ENCODE assay signal across 19 mouse cellular contexts in the genomic region with DNA sequence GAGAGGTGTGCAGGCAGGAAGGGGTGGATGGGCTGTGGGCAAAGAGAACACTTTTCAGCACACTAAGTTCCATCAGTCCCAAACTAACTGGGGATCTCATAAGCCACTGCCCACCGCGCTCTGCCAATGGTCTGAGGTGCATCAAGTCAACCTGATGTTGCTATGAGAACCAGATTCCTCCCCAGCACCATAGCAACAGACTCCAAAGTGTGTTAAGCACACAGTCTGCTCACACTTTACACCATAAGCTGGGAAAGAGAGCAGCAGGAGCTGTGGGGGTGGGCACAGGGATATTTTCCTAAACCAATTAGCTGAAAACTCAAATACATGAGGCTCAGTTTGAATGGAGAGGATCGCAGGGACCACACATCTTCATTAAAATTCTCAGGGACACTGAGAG.
DNase-seq lines count a peak whose midpoint lies in the region.
"Had no signal": no experiment of that assay in that cellular context is flagged by ENCODE, and none has a peak within 500 bp of the region (broad histone marks: within the 10 kb centered on the region; RNA-seq: fewer than 3 reads in every experiment).

No protein-coding gene starts in this region.

- H3K9me3 ChIP-seq in hindbrain, embryonic 10.5 days, result no peaks in the 10 kb centered on the region
- H3K9me3 ChIP-seq: embryonic facial prominence, embryonic 12.5 days; kidney, embryonic 15.5 days; limb, embryonic 10.5 days; liver, embryonic 13.5 days; midbrain, embryonic 12.5 days had no signal

- H3K27me3 ChIP-seq in hindbrain, embryonic 10.5 days (ENCODE audit: insufficient read depth, poor library complexity, severe bottlenecking), result no peaks in the 10 kb centered on the region
- H3K27me3 ChIP-seq: embryonic facial prominence, embryonic 12.5 days; kidney, embryonic 15.5 days; liver, embryonic 13.5 days; midbrain, embryonic 12.5 days had no signal

- peaks cover 12% of the 10 kb centered on the region for H3K4me1 ChIP-seq in hindbrain, embryonic 10.5 days (replicated peaks)

- intact Hi-C loops in heart, postnatal 10 days (cut with DNase I), result no loop called here

- H3K4me3 ChIP-seq in hindbrain, embryonic 10.5 days, result no peak overlapping the region
- H3K4me3 ChIP-seq: embryonic facial prominence, embryonic 12.5 days; kidney, embryonic 15.5 days; limb, embryonic 10.5 days; liver, embryonic 13.5 days; midbrain, embryonic 12.5 days had no signal

- 81% methylated on average over 3 of the region's 3 CpGs for WGBS in hindbrain, embryonic 10.5 days

- peak; percentile 18 for DNase-seq in embryo, embryonic 10 days (ENCODE audit: low spot score)
- DNase-seq in embryo, embryonic 9.5 days (ENCODE audit: extremely low spot score), result no peak
- DNase-seq in frontal cortex, postnatal 14 days (ENCODE audit: low spot score in 2 of 2), result peak; percentile 39 to 55
- peak; percentile 27 to 51 for DNase-seq in layer of hippocampus, postnatal 25 days (ENCODE audit: extremely low spot score in 1 of 2, low spot score in 1 of 2)
- peak; percentile 71 to 89 for DNase-seq in right cerebral cortex, postnatal 10 days (ENCODE audit: low spot score in 2 of 2)
- no peak for DNase-seq in hindbrain, embryonic 10.5 days (ENCODE audit: low spot score)
- no peak for DNase-seq in lung, postnatal 36 days
- DNase-seq in heart, postnatal 10 days, result no peak
- DNase-seq: adrenal gland, adult 2 months; cerebellum, postnatal 10 days; heart, adult 11 months; liver, embryonic 13.5 days; lung, postnatal 10 days; spleen, adult 18-20 months had no signal

- H3K27ac ChIP-seq in hindbrain, embryonic 10.5 days, result no peak overlapping the region
- H3K27ac ChIP-seq: embryonic facial prominence, embryonic 12.5 days; kidney, embryonic 15.5 days; limb, embryonic 10.5 days; liver, embryonic 13.5 days; midbrain, embryonic 12.5 days; stomach, postnatal 0 days had no signal

- no peaks in the 10 kb centered on the region for H3K36me3 ChIP-seq in hindbrain, embryonic 10.5 days
- H3K36me3 ChIP-seq: embryonic facial prominence, embryonic 12.5 days; kidney, embryonic 15.5 days; limb, embryonic 10.5 days; liver, embryonic 13.5 days; midbrain, embryonic 12.5 days had no signal

Comparison
In these comparisons a context has a peak if more than half of its experiments do, and no peak if none do; other contexts are left out.
1. DNase-seq: peak in embryo, embryonic 10 days (single experiment), frontal cortex, postnatal 14 days (2 of 2), layer of hippocampus, postnatal 25 days (2 of 2) and right cerebral cortex, postnatal 10 days (2 of 2); none in embryo, embryonic 9.5 days (single experiment), hindbrain, embryonic 10.5 days (single experiment), lung, postnatal 36 days (single experiment) and heart, postnatal 10 days (0 of 2).